Mouse (Mus musculus) midbrain, embryonic 10.5 days (tissue): ENCODE data around the gene Nsfl1c. TPM values are rescaled to one million over a fixed set of nuclear protein-coding genes. Genes with fewer than 3 reads are reported as not detected.

ENCODE experiments used
- polyA plus RNA-seq: library from polyadenylated mRNA; unstranded; fragments of >200 nt; fragmentation: Nextera tagmentation; extraction: Ambion mirVana; gene quantifications from 2 replicates; pipeline ENCODE4 v1.2.1, GENCODE M21; 2016

Nsfl1c gene
- polyA plus RNA-seq, 1 experiment from 2014 or later: 305 TPM

Other genes starting within 250 kb of the Nsfl1c start
- not detected in 2 replicates for gene 4921509C19Rik, start 18.0 kb upstream of the Nsfl1c start, polyA plus RNA-seq
- 581 and 591 TPM in 2 replicates for gene Fkbp1a, start 48.3 kb downstream of the Nsfl1c start, polyA plus RNA-seq
- 0.84 and 0.93 TPM in 2 replicates for gene Sdcbp2, start 78.4 kb downstream of the Nsfl1c start, polyA plus RNA-seq
- 1.3 and 2.1 TPM in 2 replicates for gene Snph, start 138.4 kb downstream of the Nsfl1c start, polyA plus RNA-seq
- 0.06 TPM in 1 of 2 replicates, not detected in the other for gene Rad21l, start 174.4 kb downstream of the Nsfl1c start, polyA plus RNA-seq
- gene Tmem74b, start 207.8 kb downstream of the Nsfl1c start, polyA plus RNA-seq: 4.2 and 5.3 TPM in 2 replicates